Mouse (Mus musculus) embryonic facial prominence, embryonic 11.5 days (tissue): ENCODE measurements at regions not wholly inside any gene's neighbourhood (a gene's known extent, or its start where the extent isn't known, plus 50 kb on each side); places are given as distances from the start of the nearest gene placed in this dataset.

Source experiments
- ATAC-seq: fragments of 200-750 bp; cut with Nextera tagmentation; replicated peaks from 2 replicates; pipeline ENCODE4 v1.8.0; 2017; ENCODE audit warnings: low read depth; ENCODE audit not compliant: insufficient number of reproducible peaks, low FRiP score, low TSS enrichment
- DNase-seq: peaks from one replicate; pipeline ENCODE4 v3.0.0-alpha.2; 2015; ENCODE audit warnings: low spot score
- H3K27ac ChIP-seq: fragments of 300-500 bp; sonication (generic); replicated peaks from 2 replicates; pipeline ENCODE4 v1.5.1; 2014; ENCODE audit warnings: mild to moderate bottlenecking, low read depth, low read length, control low read depth
- H3K27me3 ChIP-seq: fragments of 300-500 bp; sonication (generic); 2 replicates; pipeline ENCODE4 v1.6.1; 2014; ENCODE audit warnings: mild to moderate bottlenecking, low read length, moderate library complexity, mixed read lengths; ENCODE audit not compliant: control insufficient read depth, insufficient read depth
- H3K36me3 ChIP-seq: fragments of 300-500 bp; sonication (generic); replicated peaks from 2 replicates; pipeline ENCODE4 v1.6.1; 2014; ENCODE audit warnings: low read depth, mild to moderate bottlenecking, low read length, moderate library complexity, mixed read lengths; ENCODE audit not compliant: control insufficient read depth, insufficient read depth
- H3K4me1 ChIP-seq: fragments of 300-500 bp; sonication (generic); 2 replicates; pipeline ENCODE4 v1.6.1; 2014; ENCODE audit warnings: low read length, mixed read lengths; ENCODE audit not compliant: control insufficient read depth, insufficient read depth
- H3K4me2 ChIP-seq: fragments of 300-500 bp; sonication (generic); 2 replicates; pipeline ENCODE4 v1.6.1; 2014; ENCODE audit warnings: low read depth, mild to moderate bottlenecking, control low read depth, low read length, moderate library complexity
- H3K4me3 ChIP-seq: fragments of 300-500 bp; sonication (generic); 2 replicates; pipeline ENCODE4 v1.5.1; 2014; ENCODE audit warnings: low read depth, low read length, control low read depth
- H3K9ac ChIP-seq: fragments of 300-500 bp; sonication (generic); replicated peaks from 2 replicates; pipeline ENCODE4 v1.6.1; 2014; ENCODE audit warnings: mild to moderate bottlenecking, control low read depth, low read length
- H3K9me3 ChIP-seq: fragments of 300-500 bp; sonication (generic); replicated peaks from 2 replicates; pipeline ENCODE4 v1.6.1; 2016; ENCODE audit warnings: mild to moderate bottlenecking, low read length, inconsistent platforms, mixed read lengths; ENCODE audit not compliant: control insufficient read depth
- WGBS: fragments of 180-500 bp; shearing (Covaris S2); extraction: QIAGEN DNeasy Blood & Tissue Kit; methylation state at CpG from one replicate; pipeline ENCODE4 v1.1.7; 2014; 5-methylcytosine and 5-hydroxymethylcytosine counted together

- no peak overlapping the region for H3K27ac ChIP-seq
- DNase-seq (peak; percentile 13), ATAC-seq (no peak)
- H3K4me3 ChIP-seq = no peak overlapping the region
- WGBS = 30% methylated on average over 3 of the region's 3 CpGs
- no peak overlapping the region for H3K4me2 ChIP-seq
- H3K4me1 ChIP-seq = no peaks in the 10 kb centered on the region
- no peaks in the 10 kb centered on the region for H3K27me3 ChIP-seq
- no peaks in the 10 kb centered on the region for H3K36me3 ChIP-seq
- H3K9me3 ChIP-seq = no peaks in the 10 kb centered on the region
- no peak overlapping the region for H3K9ac ChIP-seq
Measured at GRCm38 (mm10) chr2:117539285-117539684, 196.5 kb upstream of the Rasgrp1 start.

- peak; percentile 83 for DNase-seq
- Histone ChIP-seq H3K36me3 (no peaks in the 10 kb centered on the region), H3K4me3 (no peak overlapping the region), H3K4me2 (no peak overlapping the region), H3K9me3 (no peaks in the 10 kb centered on the region), H3K4me1 (no peaks in the 10 kb centered on the region), H3K9ac (no peak overlapping the region), H3K27ac (no peak overlapping the region), H3K27me3 (no peaks in the 10 kb centered on the region)
- no peak for ATAC-seq
- 15% methylated on average over 6 of the region's 6 CpGs for WGBS
Measured at GRCm38 (mm10) chr2:117541471-117541870, 198.7 kb upstream of the Rasgrp1 start.

DNA sequence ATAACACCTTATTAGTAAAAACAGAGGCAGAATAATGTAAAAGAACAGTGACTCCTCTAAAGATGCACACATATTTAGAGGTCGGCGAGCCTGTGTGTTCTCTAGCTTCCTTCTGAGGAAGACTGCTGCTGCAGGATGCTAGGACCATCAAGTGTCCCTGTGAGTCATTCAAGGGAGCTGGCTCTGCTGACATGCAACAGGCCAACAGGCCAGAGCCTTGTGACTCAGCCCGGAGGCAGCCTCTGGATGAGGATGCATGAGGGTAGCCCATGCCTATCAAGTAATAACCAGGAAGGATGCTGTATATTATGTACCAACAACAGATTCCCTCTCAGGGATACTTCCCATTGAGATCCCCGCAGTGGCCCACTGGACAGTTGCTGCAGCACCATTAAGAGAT, 199.5 kb upstream of the Rasgrp1 start:
- Histone ChIP-seq H3K36me3 (no peaks in the 10 kb centered on the region), H3K9ac (no peak overlapping the region), H3K4me3 (no peak overlapping the region), H3K4me2 (no peak overlapping the region), H3K27ac (no peak overlapping the region), H3K4me1 (no peaks in the 10 kb centered on the region), H3K9me3 (no peaks in the 10 kb centered on the region), H3K27me3 (no peaks in the 10 kb centered on the region)
- no peak for ATAC-seq
- DNase-seq = no peak
- WGBS = 86% methylated on average over 4 of the region's 4 CpGs

DNA sequence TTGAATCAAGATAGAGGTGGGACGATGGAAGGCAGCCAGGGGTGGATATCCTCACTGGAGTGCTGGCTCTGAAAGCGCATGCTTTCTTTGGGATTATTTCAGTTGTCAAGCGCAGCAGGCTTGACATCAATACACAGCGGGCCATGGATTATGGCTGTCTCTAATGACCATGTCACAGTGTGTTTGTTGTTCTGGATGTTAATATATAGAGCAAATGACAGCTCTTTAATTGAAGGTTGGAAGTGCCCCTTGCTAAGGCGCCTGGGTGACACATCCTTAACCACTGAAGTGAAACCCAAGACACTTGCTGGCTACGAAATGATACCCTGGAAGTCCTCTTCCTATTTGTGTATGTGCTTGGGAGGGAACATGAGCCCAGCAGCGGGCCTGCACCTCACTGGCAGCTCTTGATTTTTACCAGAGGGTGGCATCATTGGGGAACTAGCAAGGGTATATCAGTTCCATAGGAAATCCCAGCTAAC, 200.5 kb upstream of the Rasgrp1 start:
- Histone ChIP-seq H3K9ac (no peak overlapping the region), H3K4me2 (no peak overlapping the region), H3K36me3 (no peaks in the 10 kb centered on the region), H3K9me3 (no peaks in the 10 kb centered on the region), H3K4me3 (no peak overlapping the region), H3K4me1 (no peaks in the 10 kb centered on the region), H3K27me3 (no peaks in the 10 kb centered on the region), H3K27ac (no peak overlapping the region)
- DNase-seq (peak; percentile 22), ATAC-seq (no peak)
- 70% methylated on average over 7 of the region's 7 CpGs for WGBS

GRCm38 (mm10) chr2:117548273-117548672, 205.5 kb upstream of the Rasgrp1 start:
- no peak for DNase-seq
- Histone ChIP-seq H3K27ac (no peak overlapping the region), H3K36me3 (no peaks in the 10 kb centered on the region), H3K4me1 (no peaks in the 10 kb centered on the region), H3K9me3 (no peaks in the 10 kb centered on the region), H3K9ac (no peak overlapping the region), H3K27me3 (no peaks in the 10 kb centered on the region), H3K4me2 (no peak overlapping the region), H3K4me3 (no peak overlapping the region)
- no peak for ATAC-seq
- 74% methylated on average over 4 of the region's 4 CpGs for WGBS

DNA sequence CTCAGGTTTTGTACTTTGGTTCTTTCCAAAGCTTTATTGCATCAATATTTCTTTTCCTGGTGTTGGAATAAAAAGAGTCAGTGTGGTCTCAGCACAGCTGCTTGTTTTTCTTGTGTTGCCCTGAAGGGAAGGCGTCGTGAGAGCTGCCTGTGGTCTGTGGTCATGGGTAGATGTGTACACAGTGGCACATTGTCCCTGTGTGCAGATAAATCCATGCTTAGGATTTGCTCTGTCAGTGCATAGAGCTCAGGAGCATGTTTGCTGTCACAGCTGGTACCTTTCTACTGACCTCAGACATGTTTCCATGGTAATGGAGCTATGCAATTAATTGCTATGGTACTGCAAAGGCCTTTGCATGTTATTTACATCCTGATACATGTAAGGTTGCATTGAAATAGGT, 213.5 kb upstream of the Rasgrp1 start:
- WGBS = 44% methylated on average over 2 of the region's 2 CpGs
- Histone ChIP-seq H3K4me2 (no peak overlapping the region), H3K9ac (no peak overlapping the region), H3K4me3 (no peak overlapping the region), H3K36me3 (no peaks in the 10 kb centered on the region), H3K4me1 (no peaks in the 10 kb centered on the region), H3K27me3 (no peaks in the 10 kb centered on the region), H3K27ac (no peak overlapping the region), H3K9me3 (no peaks in the 10 kb centered on the region)
- ATAC-seq = no peak
- DNase-seq = peak; percentile 29

DNA sequence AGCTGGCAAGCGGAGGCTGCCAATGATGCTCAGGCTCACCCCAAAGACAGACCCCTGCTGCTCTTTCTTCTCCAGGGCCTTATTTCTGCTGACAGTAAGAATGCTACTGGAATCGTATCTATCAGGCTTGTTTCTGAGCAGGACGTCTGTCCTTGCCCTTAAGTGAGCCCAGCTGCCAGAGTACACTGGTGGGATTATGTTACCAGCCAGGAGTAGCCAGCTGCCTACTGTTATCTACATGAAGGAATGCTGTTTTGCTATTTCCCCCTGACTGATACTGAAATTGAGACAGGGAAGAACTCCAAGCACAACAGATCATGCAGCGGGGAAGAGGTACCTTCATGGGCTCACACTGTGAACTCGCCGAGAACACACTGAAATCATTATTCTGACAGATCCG, 228.2 kb upstream of the Rasgrp1 start:
- WGBS = 55% methylated on average over 7 of the region's 7 CpGs

GRCm38 (mm10) chr2:117587381-117587780, 244.6 kb upstream of the Rasgrp1 start:
- H3K9me3 ChIP-seq = no peaks in the 10 kb centered on the region
- ATAC-seq = no peak
- DNase-seq = no peak
- H3K4me1 ChIP-seq = no peaks in the 10 kb centered on the region
- no peak overlapping the region for H3K4me2 ChIP-seq
- no peaks in the 10 kb centered on the region for H3K36me3 ChIP-seq
- H3K27me3 ChIP-seq = no peaks in the 10 kb centered on the region
- H3K4me3 ChIP-seq = no peak overlapping the region
- WGBS = 67% methylated on average over 3 of the region's 3 CpGs
- no peak overlapping the region for H3K9ac ChIP-seq
- H3K27ac ChIP-seq = no peak overlapping the region

More for the DNA sequence above, 228.2 kb upstream of the Rasgrp1 start:
- no peaks in the 10 kb centered on the region for H3K9me3 ChIP-seq
- no peaks in the 10 kb centered on the region for H3K36me3 ChIP-seq
- peak; percentile 43 for DNase-seq
- no peak overlapping the region for H3K27ac ChIP-seq
- H3K27me3 ChIP-seq = no peaks in the 10 kb centered on the region
- H3K9ac ChIP-seq = no peak overlapping the region
- ATAC-seq = no peak
- no peak overlapping the region for H3K4me3 ChIP-seq
- H3K4me2 ChIP-seq = no peak overlapping the region
- no peaks in the 10 kb centered on the region for H3K4me1 ChIP-seq
